In the genomic region with DNA sequence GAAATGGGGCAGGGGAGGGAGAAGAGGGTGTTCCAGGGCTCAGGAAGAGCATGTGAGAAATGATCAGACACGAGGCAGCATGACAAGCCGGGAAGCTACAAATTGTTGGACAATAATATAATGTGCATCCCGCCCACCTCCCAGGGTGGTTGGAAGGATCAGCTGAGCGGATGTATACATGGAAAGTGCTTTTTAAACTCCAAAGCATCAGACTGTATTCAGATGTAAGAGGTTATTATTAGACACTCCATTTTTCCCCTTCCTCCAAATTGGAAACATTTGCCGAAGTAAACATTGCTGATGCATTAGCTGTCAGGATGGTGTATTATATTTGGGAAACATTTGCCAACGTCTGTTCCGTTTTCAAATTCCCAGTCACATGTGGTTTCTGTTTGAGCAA, we compare ENCODE assay signal across 26 mouse cellular contexts.
DNase-seq lines count a peak whose midpoint lies in the region; ATAC-seq and TF ChIP-seq lines count a peak whose summit lies in the region.
"Had no signal": no experiment of that assay in that cellular context is flagged by ENCODE, and none has a peak within 500 bp of the region (broad histone marks: within the 10 kb centered on the region; RNA-seq: fewer than 3 reads in every experiment).

No protein-coding gene starts in this region.

- H3K27me3 ChIP-seq in limb, embryonic 14.5 days (ENCODE audit: control insufficient read depth, insufficient read depth, low read length), result no peaks in the 10 kb centered on the region
- H3K27me3 ChIP-seq in limb, embryonic 10.5 days (ENCODE audit: low read depth, poor library complexity, severe bottlenecking), result no peaks in the 10 kb centered on the region
- no peaks in the 10 kb centered on the region for H3K27me3 ChIP-seq in lung, postnatal 0 days (replicated peaks; ENCODE audit: insufficient read depth, low read length)
- no peaks in the 10 kb centered on the region for H3K27me3 ChIP-seq in stomach, embryonic 16.5 days (ENCODE audit: control insufficient read depth, insufficient read depth, low read length)
- H3K27me3 ChIP-seq: heart, embryonic 15.5 days; megakaryocyte, embryonic 14.5 days had no signal

- no peak for TF ChIP-seq CTCF in lung, postnatal 0 days (IDR thresholded peaks at IDR 0.05)

- DNase-seq in limb, embryonic 14.5 days (ENCODE audit: low spot score), result peak; percentile 36
- no peak for DNase-seq in limb, embryonic 10.5 days (ENCODE audit: low spot score)
- peak; percentile 15 for DNase-seq in adipocyte (ENCODE audit: low spot score)
- peak; percentile 67 for DNase-seq in lung, postnatal 0 days (ENCODE audit: low spot score)
- no peak for DNase-seq in B cell, adult 2 months
- no peak for DNase-seq in left cerebral cortex, adult 9 months (ENCODE audit: low spot score in 2 of 2)
- DNase-seq: adrenal gland, postnatal 10 days; cerebellum, adult 2 months; cerebellum, postnatal 25 days; gastrocnemius, postnatal 36 days; heart, postnatal 4 days; kidney, adult 2 months; layer of hippocampus, adult 9-11 months; left cerebral cortex, postnatal 4 days; midbrain, embryonic 14.5 days; right cerebral cortex, postnatal 14 days; thymus, postnatal 14 days had no signal

- no peak overlapping the region for H3K9ac ChIP-seq in limb, embryonic 14.5 days (ENCODE audit: low read depth, low read length, severe bottlenecking)
- no peak overlapping the region for H3K9ac ChIP-seq in lung, postnatal 0 days (replicated peaks; ENCODE audit: low read depth)
- H3K9ac ChIP-seq in stomach, embryonic 16.5 days (ENCODE audit: low read length), result no peak overlapping the region
- H3K9ac ChIP-seq: embryonic facial prominence, embryonic 13.5 days; heart, embryonic 15.5 days; hindbrain, embryonic 14.5 days had no signal

- ATAC-seq in limb, embryonic 14.5 days (ENCODE audit: low FRiP score, low read depth), result no peak
- ATAC-seq in lung, postnatal 0 days, result peak; percentile 91
- peak; percentile 66; the same call in 1 of the 2 replicates for ATAC-seq in stomach, embryonic 16.5 days (ENCODE audit: insufficient read depth, low FRiP score)
- ATAC-seq: forebrain, embryonic 16.5 days; inflammation-experienced regulatory T-cells, adult 6 months had no signal

- peak; percentile 88 for TF ChIP-seq EP300 in lung, postnatal 0 days (IDR thresholded peaks at IDR 0.05)

- H3K36me3 ChIP-seq in limb, embryonic 14.5 days (ENCODE audit: control insufficient read depth, insufficient read depth, low read length), result no peaks in the 10 kb centered on the region
- no peaks in the 10 kb centered on the region for H3K36me3 ChIP-seq in limb, embryonic 10.5 days
- H3K36me3 ChIP-seq in lung, postnatal 0 days (ENCODE audit: insufficient read depth, low read length), result no peaks in the 10 kb centered on the region
- H3K36me3 ChIP-seq in stomach, embryonic 16.5 days (ENCODE audit: control insufficient read depth, insufficient read depth, low read length), result no peaks in the 10 kb centered on the region
- H3K36me3 ChIP-seq: embryonic facial prominence, embryonic 13.5 days; forebrain, embryonic 10.5 days; heart, embryonic 15.5 days had no signal

- 57% methylated on average over 7 of the region's 7 CpGs for WGBS in limb, embryonic 14.5 days
- 75% methylated on average over 7 of the region's 7 CpGs for whole genome bisulfite sequencing in limb, embryonic 10.5 days
- 38% methylated on average over 7 of the region's 7 CpGs for WGBS in lung, postnatal 0 days
- WGBS in stomach, embryonic 16.5 days, result 33% methylated on average over 7 of the region's 7 CpGs

- TF ChIP-seq POLR2A in limb, embryonic 14.5 days (IDR thresholded peaks at IDR 0.05; ENCODE audit: borderline replicate concordance, extremely low read depth, insufficient read depth, insufficient read length), result no peak

- H3K27ac ChIP-seq in limb, embryonic 14.5 days (replicated peaks; ENCODE audit: low read depth, low read length), result no peak overlapping the region
- no peak overlapping the region for H3K27ac ChIP-seq in limb, embryonic 10.5 days
- peak overlapping the region; percentile 33; the same call in 1 of the 2 replicates for H3K27ac ChIP-seq in lung, postnatal 0 days (ENCODE audit: low read length)
- peak overlapping the region; percentile 52 for H3K27ac ChIP-seq in stomach, embryonic 16.5 days (ENCODE audit: low read length)
- H3K27ac ChIP-seq: embryonic facial prominence, embryonic 13.5 days; forebrain, embryonic 10.5 days; heart, embryonic 15.5 days; hindbrain, embryonic 14.5 days; kidney, postnatal 0 days had no signal

- no peak overlapping the region for H3K4me3 ChIP-seq in limb, embryonic 14.5 days (replicated peaks; ENCODE audit: low read length)
- H3K4me3 ChIP-seq in limb, embryonic 10.5 days, result no peak overlapping the region
- no peak overlapping the region for H3K4me3 ChIP-seq in lung, postnatal 0 days (ENCODE audit: low read depth, low read length)
- no peak overlapping the region for H3K4me3 ChIP-seq in stomach, embryonic 16.5 days (replicated peaks; ENCODE audit: low read length)
- H3K4me3 ChIP-seq: embryonic facial prominence, embryonic 13.5 days; forebrain, embryonic 10.5 days; heart, embryonic 15.5 days; megakaryocyte, embryonic 14.5 days had no signal

- H3K9me3 ChIP-seq in limb, embryonic 14.5 days (ENCODE audit: control insufficient read depth, low read length), result no peaks in the 10 kb centered on the region
- H3K9me3 ChIP-seq in limb, embryonic 10.5 days (replicated peaks), result no peaks in the 10 kb centered on the region
- no peaks in the 10 kb centered on the region for H3K9me3 ChIP-seq in lung, postnatal 0 days (ENCODE audit: low read length)
- H3K9me3 ChIP-seq in stomach, embryonic 16.5 days (replicated peaks; ENCODE audit: control insufficient read depth, low read length), result no peaks in the 10 kb centered on the region
- H3K9me3 ChIP-seq: embryonic facial prominence, embryonic 13.5 days; forebrain, embryonic 10.5 days; heart, embryonic 15.5 days had no signal

- no peak overlapping the region for H3K4me2 ChIP-seq in limb, embryonic 14.5 days (replicated peaks; ENCODE audit: low read depth, low read length, severe bottlenecking)
- H3K4me2 ChIP-seq in lung, postnatal 0 days (replicated peaks; ENCODE audit: low read depth, low read length), result no peak overlapping the region
- no peak overlapping the region for H3K4me2 ChIP-seq in stomach, embryonic 16.5 days (ENCODE audit: low read depth, low read length)
- H3K4me2 ChIP-seq: embryonic facial prominence, embryonic 13.5 days; heart, embryonic 15.5 days; hindbrain, embryonic 14.5 days had no signal

- 0 out of 2 replicates have a peak, but pooled peaks cover 3% of the 10 kb centered on the region for H3K4me1 ChIP-seq in limb, embryonic 14.5 days (ENCODE audit: control insufficient read depth, insufficient read depth, low read length)
- H3K4me1 ChIP-seq in limb, embryonic 10.5 days, result peaks cover 17% of the 10 kb centered on the region
- H3K4me1 ChIP-seq in lung, postnatal 0 days (ENCODE audit: insufficient read depth, low read depth, low read length), result peaks cover 3% of the 10 kb centered on the region; the same call in 1 of the 2 replicates
- peaks cover 13% of the 10 kb centered on the region for H3K4me1 ChIP-seq in stomach, embryonic 16.5 days (ENCODE audit: control insufficient read depth, insufficient read depth, low read length)
- H3K4me1 ChIP-seq: forebrain, embryonic 10.5 days; megakaryocyte, embryonic 14.5 days had no signal

Comparison
In these comparisons a context has a peak if more than half of its experiments do, and no peak if none do; other contexts are left out.
1. DNase-seq: peak in limb, embryonic 14.5 days (single experiment), adipocyte (single experiment) and lung, postnatal 0 days (single experiment); none in limb, embryonic 10.5 days (single experiment), B cell, adult 2 months (0 of 2) and left cerebral cortex, adult 9 months (0 of 2).
2. H3K27ac ChIP-seq: peak in lung, postnatal 0 days (single experiment) and stomach, embryonic 16.5 days (single experiment); none in limb, embryonic 14.5 days (single experiment) and limb, embryonic 10.5 days (single experiment).